Mouse (Mus musculus): ENCODE results near the gene Nr5a2.

Nr5a2 gene

GRCm38 (mm10) chr1:136909494-136910037 lies 50.7 kb downstream of the Nr5a2 start:
- no peak for DNase-seq

GRCm38 (mm10) chr1:136898130-136898529 lies 62.1 kb downstream of the Nr5a2 start:
- DNase-seq: no peak

- no peak for DNase-seq
Observed at GRCm38 (mm10) chr1:136896351-136896750, 63.9 kb downstream of the Nr5a2 start.

GRCm38 (mm10) chr1:136895877-136896276 lies 64.4 kb downstream of the Nr5a2 start:
- no peak for DNase-seq

GRCm38 (mm10) chr1:136894753-136895152 lies 65.5 kb downstream of the Nr5a2 start:
- no peak for DNase-seq

- no peak for DNase-seq
Observed at GRCm38 (mm10) chr1:136893162-136893561, 67.1 kb downstream of the Nr5a2 start.

- no peak for DNase-seq
Observed at GRCm38 (mm10) chr1:136890439-136890838, 69.8 kb downstream of the Nr5a2 start.

- no peak for DNase-seq
Observed at GRCm38 (mm10) chr1:136888704-136889103, 71.5 kb downstream of the Nr5a2 start.

- DNase-seq: no peak
Observed at GRCm38 (mm10) chr1:136886678-136887077, 73.6 kb downstream of the Nr5a2 start.

- no peak for DNase-seq
Observed at GRCm38 (mm10) chr1:136883458-136884174, 76.6 kb downstream of the Nr5a2 start.

GRCm38 (mm10) chr1:136880260-136880659 lies 80.0 kb downstream of the Nr5a2 start:
- no peak for DNase-seq

- no peak for DNase-seq
Observed at GRCm38 (mm10) chr1:136875006-136875405, 85.2 kb downstream of the Nr5a2 start.

GRCm38 (mm10) chr1:136868955-136869354 lies 91.3 kb downstream of the Nr5a2 start:
- DNase-seq: no peak

- no peak for DNase-seq
Observed at GRCm38 (mm10) chr1:136868285-136868684, 92.0 kb downstream of the Nr5a2 start.

- DNase-seq: peak; percentile 4 to 8
Observed at GRCm38 (mm10) chr1:136866481-136867092, 93.7 kb downstream of the Nr5a2 start.

- DNase-seq: no peak
Observed at GRCm38 (mm10) chr1:136863209-136863608, 97.0 kb downstream of the Nr5a2 start.

- no peak for DNase-seq
Observed at GRCm38 (mm10) chr1:136859454-136859853, 100.8 kb downstream of the Nr5a2 start.

GRCm38 (mm10) chr1:136858724-136859123 lies 101.5 kb downstream of the Nr5a2 start:
- DNase-seq: no peak

GRCm38 (mm10) chr1:136856104-136856503 lies 104.1 kb downstream of the Nr5a2 start:
- no peak for DNase-seq

- DNase-seq: no peak
Observed at GRCm38 (mm10) chr1:136848791-136849190, 111.5 kb downstream of the Nr5a2 start.

- DNase-seq: no peak
Observed at GRCm38 (mm10) chr1:136846081-136846480, 114.2 kb downstream of the Nr5a2 start.

- no peak for DNase-seq
Observed at GRCm38 (mm10) chr1:136845341-136845740, 114.9 kb downstream of the Nr5a2 start.

GRCm38 (mm10) chr1:136840512-136840911 lies 119.7 kb downstream of the Nr5a2 start:
- no peak for DNase-seq

- no peak for DNase-seq
Observed at GRCm38 (mm10) chr1:136839202-136839601, 121.0 kb downstream of the Nr5a2 start.
